Mouse (Mus musculus) granulocyte monocyte progenitor cell, adult 5-6 weeks (primary cell): ENCODE results near the gene M1ap. TPM values are rescaled to one million over a fixed set of nuclear protein-coding genes. Genes with fewer than 3 reads are reported as not detected.

Experiments used
- ATAC-seq: replicated peaks from 2 replicates; pipeline ENCODE4 v1.8.0; 2016; ENCODE audit warnings: mild to moderate bottlenecking, moderate TSS enrichment, inconsistent platforms; ENCODE audit not compliant: poor library complexity, severe bottlenecking
- total RNA-seq, 2 experiments: library from RNA; stranded (forward) in 1 of 2; stranded (reverse) in 1 of 2; fragments of 200-712, 200-1000 nt in 1 of 2; fragments of >200 nt in 1 of 2; fragmentation: Nextera tagmentation in 1 of 2; gene quantifications; 2 replicates each; pipeline ENCODE4 v1.2.3; 2014 to 2017

Gene M1ap
- total RNA-seq, 2 experiments from 2014 or later: 6.3 TPM; not detected in 1

DNA sequence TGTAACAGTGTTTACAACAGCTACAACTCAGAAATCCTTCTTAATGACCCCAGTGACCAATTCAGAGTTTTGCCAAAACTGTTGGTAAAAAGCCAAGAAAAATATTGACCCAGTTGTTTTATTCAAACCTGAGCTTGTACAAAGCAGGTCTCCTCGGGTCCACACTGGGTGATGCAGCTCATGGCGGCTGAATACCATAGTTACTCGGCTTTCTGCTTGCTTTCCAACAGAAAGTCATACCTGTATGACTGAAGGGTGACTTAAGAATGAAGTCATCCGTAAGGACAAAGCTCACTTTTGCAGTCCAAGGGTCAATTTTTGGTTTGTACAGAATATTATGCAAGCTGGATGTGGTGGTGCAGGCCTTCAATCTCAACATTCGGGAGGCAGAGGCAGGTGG is 19.1 kb upstream of the M1ap start:
- no peak for ATAC-seq

DNA sequence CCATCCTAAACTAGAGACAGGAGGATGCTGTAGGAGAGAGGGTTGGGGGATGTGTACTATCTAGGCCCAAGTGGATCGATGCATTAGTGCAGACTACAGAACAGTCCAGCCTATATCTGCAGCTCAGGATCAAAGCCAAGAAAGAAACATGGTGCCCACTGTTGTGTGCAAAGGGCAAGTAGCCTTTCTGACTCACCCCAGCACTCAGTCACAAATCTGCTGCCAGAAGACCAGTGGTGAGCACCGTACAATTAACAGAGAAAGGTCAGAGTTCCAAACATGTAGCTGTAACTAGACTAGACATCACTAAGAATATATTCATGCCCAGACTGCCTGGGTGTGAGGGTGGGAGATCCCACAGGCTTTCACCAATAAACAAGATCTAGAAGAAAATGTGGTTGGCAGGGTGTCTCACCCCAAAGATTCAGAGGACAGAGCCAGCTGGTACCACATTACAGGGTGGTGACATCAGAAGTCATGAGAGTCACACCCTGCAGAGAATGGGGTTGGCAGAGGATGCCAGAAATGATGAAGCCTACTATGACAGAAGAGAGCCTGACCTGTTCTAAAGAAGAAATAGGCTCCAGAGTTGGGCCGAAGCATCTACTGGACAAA is 12.0 kb upstream of the M1ap start:
- no peak for ATAC-seq

DNA sequence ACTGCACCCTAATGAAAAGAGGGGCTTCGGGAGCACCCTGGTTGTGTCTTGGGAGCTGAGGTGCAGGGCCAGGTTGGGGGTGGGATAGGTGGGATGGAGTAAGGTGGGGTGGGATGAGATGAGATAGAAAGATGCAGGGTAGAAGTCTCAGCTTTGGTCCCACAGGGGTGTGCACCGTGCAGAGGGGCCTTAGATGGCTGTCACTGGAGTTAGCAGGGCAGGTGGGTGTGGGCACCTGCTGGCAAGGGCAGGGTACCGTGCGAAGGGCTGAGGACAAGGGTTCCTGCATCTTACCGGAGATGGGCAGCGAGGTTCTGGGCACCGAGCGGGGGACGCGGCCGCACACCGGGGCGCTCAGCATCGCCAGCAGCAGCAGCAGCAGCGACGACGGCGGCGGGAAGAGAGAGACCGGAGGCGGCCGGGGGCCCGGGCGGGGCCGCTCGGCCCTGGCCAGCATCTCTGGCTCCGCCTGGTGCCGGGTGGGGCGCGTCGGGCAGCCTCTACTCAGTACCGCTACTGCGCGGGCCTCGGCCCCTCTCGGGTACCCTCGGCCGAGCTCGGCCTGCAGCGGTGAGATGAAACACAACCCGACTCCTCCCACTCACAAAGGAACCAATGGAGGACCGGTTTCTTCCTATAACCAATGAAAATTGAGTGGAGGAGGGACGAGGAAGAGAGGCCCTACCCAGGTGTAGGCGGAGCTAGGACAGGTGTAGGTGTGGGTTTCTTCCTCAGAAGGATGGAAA is 7.4 kb upstream of the M1ap start, which contains the start of gene Sema4f:
TSS of gene Sema4f (minus strand) at position 603 of the 746 bp plus-strand sequence.
- ATAC-seq: peak; percentile 74

DNA sequence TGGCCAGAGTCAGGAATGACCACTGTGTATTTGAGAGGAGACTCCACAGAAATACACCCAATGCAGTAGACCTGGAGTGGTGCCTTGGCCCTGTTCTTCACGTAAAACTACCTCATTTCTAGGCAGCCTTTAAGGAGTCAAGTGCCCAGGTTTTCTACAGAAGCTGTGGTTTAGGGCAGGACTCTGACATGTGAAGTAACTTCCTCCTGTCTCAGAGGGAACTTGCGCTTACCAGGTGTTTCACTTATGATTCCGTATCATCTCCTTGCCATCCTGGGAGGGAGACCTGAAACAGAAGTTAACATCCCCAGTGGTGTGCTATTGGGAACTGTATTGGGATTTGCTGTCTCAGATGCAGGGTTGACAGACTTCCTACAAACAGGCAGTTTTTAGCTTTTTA is 5.9 kb upstream of the M1ap start:
- ATAC-seq: peak; percentile 75

DNA sequence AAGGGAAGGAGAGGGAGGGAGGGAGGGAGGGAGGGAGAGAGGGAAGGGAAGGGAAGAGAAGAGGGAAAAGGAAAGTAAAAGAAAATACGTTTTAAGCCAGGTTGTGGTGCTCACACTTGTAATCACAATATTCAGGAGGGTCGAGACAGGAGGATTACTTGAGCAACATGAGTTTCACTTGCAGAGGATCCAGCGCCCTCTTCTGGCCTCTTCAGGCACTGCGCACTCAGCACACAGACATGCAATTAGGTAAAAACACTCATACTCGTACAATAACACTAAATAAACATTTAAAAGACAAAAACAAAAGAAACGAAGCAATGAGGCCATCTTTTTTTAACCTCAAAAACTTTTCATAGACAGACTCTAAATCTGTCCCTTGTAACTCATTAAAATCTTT is 952 bp upstream of the M1ap start:
- no peak; the same call in 1 of the 2 replicates for ATAC-seq

DNA sequence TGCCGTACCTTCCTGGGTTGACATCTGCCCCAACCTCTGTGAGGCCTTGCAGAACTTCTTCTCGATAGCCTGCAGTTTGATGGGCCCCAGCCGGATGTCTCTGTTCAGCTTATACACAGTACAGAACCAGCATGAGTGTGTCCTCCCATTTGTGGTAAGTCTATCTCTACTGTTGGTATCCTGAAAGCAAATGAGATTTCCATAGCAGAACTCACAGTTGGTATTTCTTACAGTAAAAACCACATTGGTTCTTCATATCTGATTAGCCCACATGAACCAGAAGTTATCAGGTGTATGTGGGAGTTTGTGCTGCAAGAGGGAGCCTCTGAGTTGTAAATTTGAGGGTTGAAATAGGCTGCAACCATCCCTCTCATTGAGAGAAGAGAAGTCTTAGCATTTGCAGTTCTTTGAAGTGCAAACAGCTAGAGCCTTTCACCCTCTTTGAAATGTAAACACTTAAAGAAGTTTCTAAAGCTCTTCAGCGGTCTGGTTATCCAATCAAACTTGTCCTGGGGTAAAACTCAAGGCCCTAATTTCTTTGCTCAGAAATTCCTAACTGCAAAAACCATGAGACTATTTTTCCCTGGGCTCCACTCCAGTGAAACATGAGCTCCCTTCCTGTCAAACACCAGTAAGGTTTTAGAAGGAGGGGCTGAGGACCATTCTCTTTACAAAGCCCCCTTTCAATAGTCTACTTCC is 10.0 kb downstream of the M1ap start:
- no peak for ATAC-seq

DNA sequence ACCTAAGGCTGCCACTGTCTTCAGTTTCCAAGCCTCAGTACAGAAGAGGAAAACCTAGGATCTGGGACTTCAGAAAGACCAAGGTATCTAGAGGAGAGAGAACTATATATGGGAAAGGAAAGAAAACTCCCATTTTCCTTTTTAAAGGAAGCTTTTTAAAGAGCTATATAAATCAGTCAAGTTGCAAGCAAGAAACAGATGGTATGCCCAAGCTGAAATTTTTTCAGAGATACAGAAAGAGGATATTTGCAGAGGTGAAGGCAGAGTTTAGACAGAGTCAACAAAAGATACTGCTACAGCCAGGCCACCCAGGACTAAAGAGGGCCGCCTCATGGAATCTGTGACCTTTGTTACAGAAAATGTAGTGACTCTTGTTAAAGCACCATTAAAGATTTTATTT is 15.0 kb downstream of the M1ap start:
- no peak for ATAC-seq

DNA sequence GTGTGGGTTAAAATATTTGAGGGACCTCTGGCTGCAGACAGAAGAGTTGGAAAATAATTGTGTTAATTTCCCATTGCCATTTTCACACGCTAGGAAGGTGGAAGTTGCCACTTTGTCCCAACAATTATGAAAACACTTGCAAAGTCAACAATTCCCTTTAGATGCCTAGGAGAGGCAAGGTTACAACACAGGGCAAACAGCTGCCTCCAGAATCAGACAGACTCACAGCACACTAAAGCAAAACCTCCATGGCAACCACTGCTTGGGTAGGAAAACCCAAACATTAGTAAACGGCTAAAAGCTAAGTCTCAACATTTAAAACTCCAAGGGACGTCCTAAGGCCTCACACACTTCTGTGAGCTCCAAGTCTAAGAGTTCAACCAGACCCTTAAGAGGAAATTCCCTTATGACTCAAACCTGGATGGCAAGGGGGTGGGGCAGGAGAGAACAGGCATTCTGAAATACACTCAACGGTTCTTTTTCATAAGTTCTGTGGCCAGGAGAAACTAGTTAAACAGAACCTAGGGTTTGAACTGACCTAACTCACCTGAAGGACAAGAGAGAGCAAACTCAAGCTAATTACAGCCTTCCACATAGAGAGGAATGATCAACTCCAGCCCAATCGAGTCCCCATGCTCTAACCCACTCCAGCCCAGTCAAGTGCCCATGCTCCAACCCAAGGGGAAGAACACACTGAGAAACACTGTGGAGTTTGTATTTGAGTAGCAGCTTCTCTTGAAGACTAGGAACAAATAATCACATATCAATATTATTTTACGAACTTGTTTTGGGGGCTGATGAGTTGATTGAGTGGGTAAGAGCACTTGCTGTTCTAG is 22.8 kb downstream of the M1ap start:
- no peak for ATAC-seq

DNA sequence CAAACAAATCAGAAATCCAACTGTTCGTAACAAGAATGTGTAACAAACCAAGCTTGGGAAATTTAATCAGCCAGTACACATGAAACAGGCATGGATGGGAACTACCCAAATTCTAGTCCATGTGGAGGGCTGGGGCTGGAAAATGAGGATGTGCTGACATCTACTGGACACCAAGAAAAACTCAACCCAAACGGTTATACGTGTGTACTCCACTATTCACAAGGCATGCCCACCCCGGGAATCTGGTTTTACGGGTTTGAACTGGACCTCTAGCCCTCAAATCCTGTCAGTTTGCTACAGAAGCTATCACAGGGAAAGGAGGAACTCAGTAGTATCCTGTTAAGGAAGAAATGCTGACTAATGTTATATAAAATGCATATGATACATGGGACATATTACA is 24.3 kb downstream of the M1ap start:
- peak; percentile 96 for ATAC-seq

DNA sequence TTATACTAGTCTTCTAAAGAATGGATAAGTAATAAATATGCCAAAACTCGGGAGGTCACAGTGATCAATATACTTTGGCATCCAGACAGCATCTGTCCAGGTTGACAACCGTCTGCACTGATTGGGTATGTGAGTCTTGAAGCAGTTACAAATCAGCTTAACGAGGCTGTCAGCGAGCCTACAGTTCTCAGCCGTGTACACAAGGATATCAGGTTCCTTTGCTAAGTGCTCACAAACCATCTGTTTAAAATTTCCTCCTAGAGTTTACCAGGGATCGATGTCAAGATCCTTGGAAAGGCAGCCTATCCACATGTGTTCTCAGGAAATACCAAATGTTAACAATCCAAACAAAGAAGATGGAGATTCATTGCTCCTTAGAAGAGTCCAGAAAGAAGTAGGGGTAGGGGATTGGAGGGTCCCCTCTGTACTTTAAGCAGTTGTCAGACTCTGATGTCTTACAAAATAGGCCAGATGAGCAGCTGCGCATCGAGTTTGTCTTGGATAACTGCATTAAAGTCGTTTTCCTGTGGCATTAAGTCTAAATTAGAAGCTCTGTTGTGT is 40.8 kb downstream of the M1ap start:
- ATAC-seq: no peak

DNA sequence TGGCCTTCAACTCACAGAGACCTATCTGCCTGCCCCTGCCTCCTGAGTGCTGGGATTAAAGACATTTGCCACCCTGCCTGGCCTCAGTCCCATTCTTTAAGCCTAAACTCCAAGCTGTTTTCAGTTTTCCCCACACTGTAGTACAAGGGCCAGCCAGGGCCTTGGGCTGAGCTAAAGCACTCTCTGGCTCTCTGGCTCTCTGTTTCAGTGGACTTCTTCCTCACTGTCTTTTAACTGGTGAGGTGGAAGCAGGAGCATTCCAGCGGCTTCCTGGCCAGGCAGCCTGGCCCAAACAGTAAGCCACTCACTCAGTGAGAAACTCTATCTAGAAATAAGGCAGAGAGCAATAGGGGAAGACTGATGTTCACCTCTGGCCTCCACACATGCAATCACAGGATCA is 47.0 kb downstream of the M1ap start:
- ATAC-seq: no peak

DNA sequence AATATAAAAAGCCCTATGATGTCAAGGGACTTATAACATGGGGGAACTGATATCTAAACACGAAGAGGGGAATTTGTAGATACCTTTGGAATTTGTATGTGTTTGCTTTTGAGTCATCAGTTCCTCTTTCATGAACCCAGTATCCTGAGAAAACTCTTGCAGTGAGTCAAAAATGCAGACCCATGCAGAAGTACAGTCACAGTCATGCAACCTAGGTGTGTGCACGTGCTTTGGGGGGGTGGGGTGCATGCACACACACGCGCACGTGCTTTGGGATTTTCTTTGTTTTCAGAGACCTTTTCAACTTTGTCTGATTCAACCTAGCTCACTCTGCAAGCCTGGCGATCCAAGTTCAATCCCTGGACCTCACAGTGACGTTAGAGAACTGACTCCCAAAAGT is 47.7 kb downstream of the M1ap start:
- no peak for ATAC-seq

DNA sequence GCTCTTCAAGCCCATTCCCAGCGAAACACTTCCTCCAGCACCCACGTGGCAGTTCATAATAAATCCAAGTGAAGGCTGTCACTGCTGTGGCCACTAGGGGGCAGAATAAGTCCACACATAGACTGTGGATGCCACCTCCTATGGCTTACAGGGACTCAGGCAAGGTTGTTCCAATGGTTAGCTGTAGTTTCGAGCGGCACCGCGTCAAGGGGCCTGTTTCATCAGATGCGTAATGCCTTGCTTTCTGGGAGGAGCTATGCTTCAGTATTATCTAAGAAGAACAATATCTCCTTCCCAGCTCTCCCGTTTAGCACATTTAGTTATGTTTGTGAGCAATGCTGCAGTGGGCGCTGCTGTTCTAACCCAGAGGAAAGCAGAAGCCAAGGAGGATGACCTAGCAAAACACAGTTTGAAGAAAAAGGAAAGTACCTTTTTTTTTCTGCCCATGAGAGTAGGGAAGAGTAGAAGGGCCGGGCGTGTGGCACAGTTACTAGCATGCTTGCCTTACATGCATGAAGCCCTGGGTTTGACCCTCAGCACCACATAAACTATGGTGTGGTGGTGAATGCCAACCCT is 50.1 kb downstream of the M1ap start:
- ATAC-seq: peak; percentile 96

DNA sequence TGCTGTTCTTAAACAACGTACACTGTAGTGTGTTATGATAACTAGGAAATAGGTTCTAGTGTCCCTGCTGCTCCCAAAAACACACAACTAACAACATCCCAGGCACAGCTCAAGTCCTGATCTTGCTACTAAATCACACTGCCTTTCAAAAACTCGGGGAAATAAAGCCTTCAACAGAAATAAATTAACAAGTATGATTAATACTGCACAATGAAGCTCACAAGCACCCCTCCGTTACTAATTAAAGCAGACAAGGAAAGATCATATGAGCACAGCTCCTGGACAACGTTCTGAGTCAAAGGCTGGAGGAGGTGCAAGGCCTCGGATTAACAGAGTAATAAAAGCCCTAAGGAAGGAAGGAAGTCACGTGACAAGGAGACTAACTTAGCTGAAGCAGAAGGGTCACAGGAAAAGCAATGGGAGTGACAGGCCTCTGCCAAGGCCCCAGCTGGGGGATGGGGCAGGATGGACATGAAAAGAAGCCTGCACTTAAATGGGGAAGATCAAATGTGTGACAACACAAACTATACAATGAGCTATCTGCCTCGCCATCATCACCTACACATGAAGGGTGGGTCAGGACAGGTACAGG is 50.9 kb downstream of the M1ap start:
- peak; percentile 29 for ATAC-seq

DNA sequence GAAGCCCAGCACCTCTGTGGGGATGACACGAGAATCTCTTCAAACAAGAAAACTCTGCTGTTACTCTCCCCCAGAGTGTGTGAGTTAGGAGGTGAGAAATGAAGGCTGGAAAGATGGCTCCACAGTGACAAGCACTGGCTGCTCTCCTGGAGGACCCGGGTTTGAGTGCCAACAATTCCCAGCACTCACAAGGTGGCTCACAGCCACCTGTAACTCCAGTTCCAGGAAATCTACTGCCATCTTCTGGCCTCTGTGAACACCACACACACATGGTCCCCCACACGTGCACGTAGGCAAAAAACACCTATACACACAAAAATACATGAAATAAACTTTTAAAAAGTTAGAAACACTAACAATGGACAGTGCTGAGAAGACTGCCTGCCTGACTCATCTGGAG is 51.6 kb downstream of the M1ap start:
- no peak for ATAC-seq

DNA sequence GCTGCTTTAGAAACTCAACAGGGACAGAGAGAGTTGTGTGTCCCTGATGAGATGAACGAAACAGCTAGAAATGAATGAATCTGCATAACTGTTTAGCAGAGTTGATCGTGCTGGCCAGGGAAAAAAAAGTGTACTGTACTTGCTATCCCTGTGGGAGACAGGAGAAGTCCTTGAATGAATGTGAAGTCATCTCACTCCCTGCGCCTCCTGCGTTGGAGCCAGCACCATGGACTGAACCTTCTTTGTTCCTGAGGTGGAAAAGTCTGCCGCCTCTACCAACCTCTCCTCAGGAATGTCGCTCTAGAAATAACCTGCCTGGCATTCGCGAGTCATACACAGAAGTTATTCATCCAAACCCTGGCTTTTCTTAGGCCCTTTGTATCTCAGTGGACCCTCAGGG is 53.3 kb downstream of the M1ap start:
- no peak for ATAC-seq

DNA sequence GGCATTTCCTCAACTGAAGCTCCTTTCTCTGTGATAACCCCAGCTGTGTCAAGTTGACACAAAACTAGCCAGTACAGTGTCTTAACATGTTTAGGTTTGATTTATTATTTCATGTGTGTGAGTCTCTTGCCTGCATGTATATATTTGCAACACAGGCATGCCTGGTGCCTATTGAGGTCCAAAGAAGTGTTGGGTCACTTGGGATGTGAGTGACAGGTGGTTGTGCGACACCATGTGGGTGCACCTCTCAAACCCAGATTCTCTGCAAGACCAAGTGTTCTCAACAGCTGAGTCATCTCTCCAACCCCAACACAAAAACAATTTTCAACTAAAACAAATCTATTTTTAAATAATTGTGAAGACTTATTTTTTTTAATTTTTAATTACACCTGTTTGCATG is 56.4 kb downstream of the M1ap start:
- no peak for ATAC-seq

DNA sequence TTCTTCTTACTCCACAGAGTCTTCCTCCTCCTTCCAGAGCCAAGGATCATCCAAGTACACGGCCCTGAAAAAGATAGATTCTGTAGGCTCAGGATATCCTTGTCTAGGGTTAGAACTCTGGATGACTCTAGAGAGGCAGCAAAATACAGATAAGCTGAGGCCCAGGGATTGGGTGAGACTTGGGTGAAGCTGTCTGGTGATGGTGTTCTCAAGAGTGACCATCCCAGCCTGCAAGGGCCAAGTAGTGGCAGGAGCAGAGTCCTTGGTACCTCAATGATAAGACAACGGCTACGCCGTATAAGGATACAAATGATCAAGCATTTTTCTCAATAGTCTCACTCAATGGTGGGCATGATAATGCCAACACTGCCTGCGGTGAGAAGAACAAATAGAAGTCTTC is 57.1 kb downstream of the M1ap start:
- ATAC-seq: no peak

DNA sequence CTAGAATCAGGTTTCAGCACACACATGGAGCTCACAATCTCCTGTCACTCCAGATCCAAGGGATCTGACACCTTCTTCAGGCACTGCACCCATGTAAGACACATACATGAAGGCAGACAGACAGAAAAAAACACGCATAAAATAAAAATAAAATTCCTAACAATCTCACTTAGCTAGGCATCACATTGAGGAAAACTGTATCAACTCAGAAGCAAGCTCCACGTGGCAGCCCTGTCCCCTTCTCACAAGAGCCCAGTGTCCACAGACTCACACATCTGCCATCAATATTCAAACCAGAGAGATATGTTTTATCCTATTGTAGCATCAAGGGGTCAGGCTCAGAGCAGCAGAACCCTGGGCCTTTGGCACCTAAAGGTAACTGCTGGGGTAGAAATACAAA is 57.6 kb downstream of the M1ap start:
- ATAC-seq: no peak

DNA sequence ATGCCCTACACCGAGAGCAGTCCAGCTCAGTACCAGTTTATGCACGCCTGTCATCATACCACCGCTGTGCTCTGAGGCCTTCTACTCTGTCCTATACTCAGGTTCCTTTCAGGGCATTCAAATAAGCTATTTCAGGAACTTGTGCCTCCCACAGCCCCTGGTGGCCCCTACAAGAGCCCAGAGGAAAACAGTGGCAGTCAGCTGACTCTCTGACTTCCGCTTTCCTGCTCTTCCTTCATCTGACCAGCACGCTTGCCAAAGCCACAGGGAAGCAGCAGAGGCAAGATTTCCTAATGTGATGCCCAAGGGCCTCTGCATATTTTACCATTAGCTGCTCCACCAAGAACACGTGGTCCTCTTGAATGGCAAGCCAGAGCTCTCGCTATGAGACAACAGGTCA is 58.2 kb downstream of the M1ap start:
- ATAC-seq: peak; percentile 85
